ENCODE assay signal across 17 mouse cellular contexts in genomic region chr7:122316681-122317080, GRCm38 (mm10). TPM values are rescaled to one million over a fixed set of nuclear protein-coding genes. Genes with fewer than 3 reads are reported as not detected.
DNase-seq lines count a peak whose midpoint lies in the region; ATAC-seq and TF ChIP-seq lines count a peak whose summit lies in the region.
"Had no signal": no experiment of that assay in that cellular context is flagged by ENCODE, and none has a peak within 500 bp of the region (broad histone marks: within the 10 kb centered on the region; RNA-seq: fewer than 3 reads in every experiment).

No protein-coding gene starts in this region.

- peaks cover 2% of the 10 kb centered on the region; the same call in 1 of the 2 replicates for H3K36me3 ChIP-seq in spleen, adult 2 months (ENCODE audit: control insufficient read depth, insufficient read depth, low read length)
- H3K36me3 ChIP-seq in thymus, adult 2 months (ENCODE audit: control insufficient read depth, insufficient read depth, low read length) = 0 out of 2 replicates have a peak, but pooled peaks cover 3% of the 10 kb centered on the region
- H3K36me3 ChIP-seq in intestine, embryonic 16.5 days (ENCODE audit: control insufficient read depth, insufficient read depth, low read length) = no peaks in the 10 kb centered on the region
- H3K36me3 ChIP-seq: forebrain, embryonic 15.5 days; limb, embryonic 13.5 days; liver, embryonic 15.5 days; midbrain, embryonic 12.5 days; neural tube, embryonic 13.5 days had no signal

- H3K4me3 ChIP-seq in layer of hippocampus, adult 2 months = no peak overlapping the region
- H3K4me3 ChIP-seq in spleen, adult 2 months (ENCODE audit: extremely low read depth, insufficient read depth, insufficient read length) = no peak overlapping the region
- no peak overlapping the region for H3K4me3 ChIP-seq in thymus, adult 2 months (ENCODE audit: control insufficient read depth, insufficient read depth, low read length)
- H3K4me3 ChIP-seq in intestine, embryonic 16.5 days (ENCODE audit: low read length) = no peak overlapping the region
- H3K4me3 ChIP-seq: erythroblast, embryonic 14.5 days; forebrain, embryonic 15.5 days; gastrocnemius, adult 2 months; limb, embryonic 13.5 days; liver, embryonic 15.5 days; midbrain, embryonic 12.5 days; neural tube, embryonic 13.5 days had no signal

- ATAC-seq in intestine, embryonic 16.5 days = no peak
- ATAC-seq: forebrain, embryonic 15.5 days; Patski had no signal

- TF ChIP-seq POLR2A in spleen, adult 2 months (IDR thresholded peaks at IDR 0.05; ENCODE audit: low read depth, low read length) = no peak
- TF ChIP-seq POLR2A in thymus, adult 2 months (IDR thresholded peaks at IDR 0.05; ENCODE audit: control insufficient read depth, extremely low read depth, insufficient read depth, low read length, poor library complexity) = no peak

- 82% methylated on average over 3 of the region's 3 CpGs for WGBS in spleen, adult 2 months
- WGBS in thymus, adult 2 months = 94% methylated on average over 3 of the region's 3 CpGs
- 76% methylated on average over 3 of the region's 3 CpGs for WGBS in intestine, embryonic 16.5 days

- no peak for DNase-seq in layer of hippocampus, adult 2 months (ENCODE audit: low spot score in 2 of 2)
- no peak for DNase-seq in layer of hippocampus, adult 9-11 months
- DNase-seq in spleen, adult 2 months (ENCODE audit: low read depth in 1 of 2, low spot score in 2 of 2) = no peak
- DNase-seq in spleen, postnatal 4 days (ENCODE audit: low spot score in 2 of 2) = no peak
- peak; percentile 88 for DNase-seq in cerebellum, adult 9-11 months
- DNase-seq in thymus, adult 2 months = no peak
- DNase-seq: gastrocnemius, adult 2 months; heart, adult 18-20 months; lung, postnatal 4 days had no signal

- no peak for TF ChIP-seq CTCF in layer of hippocampus, adult 2 months (conservative IDR thresholded peaks at IDR 0.05)
- TF ChIP-seq CTCF in spleen, adult 2 months (IDR thresholded peaks at IDR 0.05; ENCODE audit: extremely low read depth, insufficient read depth, insufficient read length, insufficient replicate concordance) = no peak
- TF ChIP-seq CTCF in thymus, adult 2 months (IDR thresholded peaks at IDR 0.05; ENCODE audit: borderline replicate concordance, control insufficient read depth, extremely low read depth, insufficient read depth, low read length, poor library complexity) = no peak

- H3K4me1 ChIP-seq in spleen, adult 2 months (ENCODE audit: control insufficient read depth, insufficient read depth, insufficient read length) = peaks cover 39% of the 10 kb centered on the region; the same call in 1 of the 2 replicates
- peaks cover 20% of the 10 kb centered on the region for H3K4me1 ChIP-seq in thymus, adult 2 months (replicated peaks; ENCODE audit: control insufficient read depth, insufficient read depth, low read length)
- H3K4me1 ChIP-seq in intestine, embryonic 16.5 days (ENCODE audit: control insufficient read depth, insufficient read depth, low read length) = no peaks in the 10 kb centered on the region
- H3K4me1 ChIP-seq: forebrain, embryonic 15.5 days; liver, embryonic 15.5 days had no signal

- no peaks in the 10 kb centered on the region for H3K9me3 ChIP-seq in intestine, embryonic 16.5 days (ENCODE audit: control insufficient read depth, low read length)
- H3K9me3 ChIP-seq: forebrain, embryonic 15.5 days; limb, embryonic 13.5 days; liver, embryonic 15.5 days; midbrain, embryonic 12.5 days had no signal

- peak overlapping the region; percentile 1; the same call in 1 of the 2 replicates for H3K27ac ChIP-seq in layer of hippocampus, adult 2 months
- peak overlapping the region; percentile 86 for H3K27ac ChIP-seq in spleen, adult 2 months (ENCODE audit: insufficient read depth, low read length)
- no peak overlapping the region for H3K27ac ChIP-seq in thymus, adult 2 months (ENCODE audit: control insufficient read depth, insufficient read depth, low read length)
- H3K27ac ChIP-seq in intestine, embryonic 16.5 days (ENCODE audit: low read length) = no peak overlapping the region
- H3K27ac ChIP-seq: forebrain, embryonic 15.5 days; gastrocnemius, adult 2 months; limb, embryonic 13.5 days; liver, embryonic 15.5 days; midbrain, embryonic 12.5 days; neural tube, embryonic 13.5 days had no signal

- no peak overlapping the region for H3K4me2 ChIP-seq in intestine, embryonic 16.5 days (ENCODE audit: low read depth, low read length)
- H3K4me2 ChIP-seq: forebrain, embryonic 15.5 days; limb, embryonic 13.5 days; liver, embryonic 15.5 days; midbrain, embryonic 12.5 days; neural tube, embryonic 13.5 days had no signal

- no peak overlapping the region for H3K9ac ChIP-seq in intestine, embryonic 16.5 days (ENCODE audit: low read depth, low read length)
- H3K9ac ChIP-seq: forebrain, embryonic 15.5 days; limb, embryonic 13.5 days; liver, embryonic 15.5 days; midbrain, embryonic 12.5 days; neural tube, embryonic 13.5 days had no signal

- no peaks in the 10 kb centered on the region for H3K27me3 ChIP-seq in spleen, adult 2 months (ENCODE audit: control insufficient read depth, insufficient read depth, low read length)
- no peaks in the 10 kb centered on the region for H3K27me3 ChIP-seq in thymus, adult 2 months (ENCODE audit: control insufficient read depth, insufficient read depth, low read length)
- no peaks in the 10 kb centered on the region for H3K27me3 ChIP-seq in intestine, embryonic 16.5 days (replicated peaks; ENCODE audit: control insufficient read depth, insufficient read depth, low read length)
- H3K27me3 ChIP-seq: forebrain, embryonic 15.5 days; liver, embryonic 15.5 days; midbrain, embryonic 12.5 days; neural tube, embryonic 13.5 days had no signal

RNA-seq across cellular contexts. Expression of gene Prkcb, which starts 28.1 kb away (rescaled TPM):
- total RNA-seq in layer of hippocampus, adult 2 months (2021) = 100 to 1,000 TPM; 788 to 796 TPM
- 106 and 118 TPM in 2 replicates for polyA plus RNA-seq in spleen, adult 2 months (2012; rRNA removed)
- 242 and 247 TPM in 2 replicates for polyA plus RNA-seq in thymus, adult 2 months (2012; rRNA removed)
- polyA plus RNA-seq in intestine, embryonic 16.5 days (2015; fragmentation: Nextera tagmentation; extraction: Ambion mirVana) = 4.1 and 7.2 TPM in 2 replicates
- polyA plus RNA-seq: erythroblast, embryonic 14.5 days; Patski had no signal

Comparison
In these comparisons a context has a peak if more than half of its experiments do, and no peak if none do; other contexts are left out.
1. H3K27ac ChIP-seq: peak in layer of hippocampus, adult 2 months (single experiment) and spleen, adult 2 months (single experiment); none in thymus, adult 2 months (single experiment) and intestine, embryonic 16.5 days (single experiment).
2. RNA of gene Prkcb, which starts 28.1 kb away (polyA plus RNA-seq): 242 to 247 TPM in thymus, adult 2 months and 106 to 118 TPM in spleen, adult 2 months; 4.1 to 7.2 TPM in intestine, embryonic 16.5 days; every median in the first group is over 10 times any median in the second.